Mouse (Mus musculus): ENCODE data around the gene Lpcat2. TPM values are rescaled to one million over a fixed set of nuclear protein-coding genes. Genes with fewer than 3 reads are reported as not detected.

Lpcat2 gene
- polyA plus RNA-seq, 1 experiment: 14.2 TPM

- WGBS: 88% methylated on average over 4 of the region's 4 CpGs
- Histone ChIP-seq H3K27me3 (ENCODE audit: control insufficient read depth, insufficient read depth, low read length) (no peaks in the 10 kb centered on the region), H3K27ac (ENCODE audit: control insufficient read depth, insufficient read depth, low read length) (no peak overlapping the region), H3K36me3 (ENCODE audit: control insufficient read depth, insufficient read depth, low read length) (no peaks in the 10 kb centered on the region), H3K4me1 (replicated peaks; ENCODE audit: control insufficient read depth, insufficient read depth, low read length) (no peaks in the 10 kb centered on the region), H3K4me3 (ENCODE audit: control insufficient read depth, insufficient read depth, low read length) (no peak overlapping the region)
- DNase-seq: no peak
- no peak for TF ChIP-seq POLR2A (IDR thresholded peaks at IDR 0.05; ENCODE audit: control insufficient read depth, extremely low read depth, insufficient read depth, low read length, poor library complexity)
- TF ChIP-seq CTCF (IDR thresholded peaks at IDR 0.05; ENCODE audit: borderline replicate concordance, control insufficient read depth, extremely low read depth, insufficient read depth, low read length, poor library complexity): no peak
Observed at GRCm38 (mm10) chr8:92928986-92929385, 73.8 kb downstream of the Lpcat2 start.

DNA sequence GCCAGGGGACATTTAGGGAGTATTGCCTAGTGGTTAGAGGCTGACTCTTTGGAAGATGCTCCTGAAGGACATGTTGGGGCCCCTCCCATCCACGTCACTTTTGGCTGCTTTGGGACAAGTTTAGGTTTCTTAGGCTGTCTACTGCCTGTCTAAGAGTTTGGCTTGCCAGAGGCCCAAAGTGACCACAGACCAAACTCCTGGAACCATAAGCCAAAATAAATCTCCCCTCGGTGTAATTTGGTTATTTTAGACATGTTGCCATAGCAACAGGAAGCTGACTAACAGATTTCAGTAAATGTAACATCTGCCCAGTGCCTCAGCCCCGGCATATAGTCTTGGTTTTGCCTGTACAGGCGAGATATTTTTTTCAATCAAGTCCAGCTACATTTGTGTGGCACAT lies 82.9 kb downstream of the Lpcat2 start:
- no peaks in the 10 kb centered on the region for H3K36me3 ChIP-seq (ENCODE audit: control insufficient read depth, insufficient read depth, low read length)
- TF ChIP-seq CTCF (IDR thresholded peaks at IDR 0.05; ENCODE audit: borderline replicate concordance, control insufficient read depth, extremely low read depth, insufficient read depth, low read length, poor library complexity) (no peak), POLR2A (IDR thresholded peaks at IDR 0.05; ENCODE audit: control insufficient read depth, extremely low read depth, insufficient read depth, low read length, poor library complexity) (no peak)
- no peak overlapping the region for H3K27ac ChIP-seq (ENCODE audit: control insufficient read depth, insufficient read depth, low read length)
- no peaks in the 10 kb centered on the region for H3K4me1 ChIP-seq (replicated peaks; ENCODE audit: control insufficient read depth, insufficient read depth, low read length)
- H3K4me3 ChIP-seq (ENCODE audit: control insufficient read depth, insufficient read depth, low read length): no peak overlapping the region
- 66% methylated on average over 4 of the region's 4 CpGs for WGBS
- no peaks in the 10 kb centered on the region for H3K27me3 ChIP-seq (ENCODE audit: control insufficient read depth, insufficient read depth, low read length)
- no peak for DNase-seq

DNA sequence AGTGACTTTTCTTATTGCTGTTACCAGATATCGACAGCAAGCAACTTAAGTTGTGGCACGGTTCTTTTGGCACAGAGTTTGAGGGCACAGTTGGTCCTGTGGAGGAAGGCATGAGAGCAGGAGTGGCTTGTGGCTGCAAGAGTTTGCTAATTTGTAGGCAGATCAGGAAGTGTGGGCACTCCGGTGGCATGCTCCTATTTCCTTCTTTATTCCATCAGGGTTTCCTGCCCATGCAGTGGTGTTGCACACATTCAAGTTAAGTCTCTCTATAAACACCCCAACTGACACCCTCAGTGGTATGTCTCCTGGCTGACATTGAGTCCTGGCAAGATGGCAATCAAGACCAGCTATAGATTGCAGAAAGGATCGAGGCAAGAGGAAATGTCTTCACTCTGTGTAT lies 93.9 kb downstream of the Lpcat2 start:
- no peaks in the 10 kb centered on the region for H3K27me3 ChIP-seq (ENCODE audit: control insufficient read depth, insufficient read depth, low read length)
- H3K4me1 ChIP-seq (replicated peaks; ENCODE audit: control insufficient read depth, insufficient read depth, low read length): no peaks in the 10 kb centered on the region
- no peak for DNase-seq
- H3K27ac ChIP-seq (ENCODE audit: control insufficient read depth, insufficient read depth, low read length): no peak overlapping the region
- no peak overlapping the region for H3K4me3 ChIP-seq (ENCODE audit: control insufficient read depth, insufficient read depth, low read length)
- 10% methylated on average over 4 of the region's 4 CpGs for WGBS
- TF ChIP-seq POLR2A (IDR thresholded peaks at IDR 0.05; ENCODE audit: control insufficient read depth, extremely low read depth, insufficient read depth, low read length, poor library complexity) (no peak), CTCF (IDR thresholded peaks at IDR 0.05; ENCODE audit: borderline replicate concordance, control insufficient read depth, extremely low read depth, insufficient read depth, low read length, poor library complexity) (no peak)
- H3K36me3 ChIP-seq (ENCODE audit: control insufficient read depth, insufficient read depth, low read length): no peaks in the 10 kb centered on the region

DNA sequence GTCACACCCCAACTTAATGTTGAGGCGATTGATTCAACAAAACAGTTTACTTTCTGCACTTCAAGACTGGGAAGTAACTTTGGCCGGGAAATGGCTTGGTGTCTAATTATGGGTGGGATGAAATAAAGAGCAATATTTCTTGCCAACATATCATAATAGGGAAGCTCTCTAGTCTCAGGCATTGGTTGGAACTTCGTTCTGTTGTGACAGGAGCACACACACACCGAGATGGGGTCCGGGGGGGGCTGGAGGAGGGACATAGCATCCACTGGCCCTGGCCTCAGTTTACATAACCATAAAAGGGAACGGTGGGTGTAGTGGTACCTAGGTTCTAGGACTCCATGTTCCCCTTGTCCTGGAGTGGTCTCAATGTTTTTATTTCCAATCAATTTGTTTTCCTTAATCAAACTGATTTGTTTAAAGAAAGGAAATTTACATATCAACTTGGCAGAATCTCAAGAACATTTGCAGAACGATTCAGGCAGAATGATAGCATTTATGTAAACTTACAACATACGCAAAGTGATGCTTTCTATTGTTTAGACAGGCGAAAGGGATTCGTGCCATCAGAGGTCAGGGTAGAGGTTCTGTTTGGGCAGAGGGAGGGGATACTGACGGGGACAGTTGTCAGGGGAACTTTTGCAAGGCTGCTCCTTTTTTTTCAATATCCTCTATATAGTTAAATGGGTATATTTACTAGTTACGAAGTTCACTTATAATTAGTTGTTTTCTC lies 95.7 kb downstream of the Lpcat2 start:
- no peak for TF ChIP-seq CTCF (IDR thresholded peaks at IDR 0.05; ENCODE audit: borderline replicate concordance, control insufficient read depth, extremely low read depth, insufficient read depth, low read length, poor library complexity)
- no peak for TF ChIP-seq POLR2A (IDR thresholded peaks at IDR 0.05; ENCODE audit: control insufficient read depth, extremely low read depth, insufficient read depth, low read length, poor library complexity)
- Histone ChIP-seq H3K27me3 (ENCODE audit: control insufficient read depth, insufficient read depth, low read length) (no peaks in the 10 kb centered on the region), H3K27ac (ENCODE audit: control insufficient read depth, insufficient read depth, low read length) (no peak overlapping the region), H3K36me3 (ENCODE audit: control insufficient read depth, insufficient read depth, low read length) (no peaks in the 10 kb centered on the region), H3K4me1 (replicated peaks; ENCODE audit: control insufficient read depth, insufficient read depth, low read length) (no peaks in the 10 kb centered on the region), H3K4me3 (ENCODE audit: control insufficient read depth, insufficient read depth, low read length) (no peak overlapping the region)
- DNase-seq: no peak
- WGBS: 89% methylated on average over 12 of the region's 12 CpGs

- Histone ChIP-seq H3K4me1 (replicated peaks; ENCODE audit: control insufficient read depth, insufficient read depth, low read length) (no peaks in the 10 kb centered on the region), H3K4me3 (ENCODE audit: control insufficient read depth, insufficient read depth, low read length) (no peak overlapping the region), H3K36me3 (ENCODE audit: control insufficient read depth, insufficient read depth, low read length) (no peaks in the 10 kb centered on the region), H3K27ac (ENCODE audit: control insufficient read depth, insufficient read depth, low read length) (no peak overlapping the region), H3K27me3 (ENCODE audit: control insufficient read depth, insufficient read depth, low read length) (no peaks in the 10 kb centered on the region)
- no peak for TF ChIP-seq CTCF (IDR thresholded peaks at IDR 0.05; ENCODE audit: borderline replicate concordance, control insufficient read depth, extremely low read depth, insufficient read depth, low read length, poor library complexity)
- no peak for TF ChIP-seq POLR2A (IDR thresholded peaks at IDR 0.05; ENCODE audit: control insufficient read depth, extremely low read depth, insufficient read depth, low read length, poor library complexity)
- WGBS: 88% methylated on average over 5 of the region's 5 CpGs
- DNase-seq: no peak
Observed at GRCm38 (mm10) chr8:92954044-92954443, 98.9 kb downstream of the Lpcat2 start.

- no peak within 1 kb of the TSS for H3K27ac ChIP-seq (ENCODE audit: control insufficient read depth, insufficient read depth, low read length)
Observed at GRCm38 (mm10) chr8:92959779-92960178, 104.6 kb downstream of the Lpcat2 start, which contains the start of gene Slc6a2. Slc6a2 (plus strand) TSS chr8:92960079.

More at GRCm38 (mm10) chr8:92959779-92960178, 104.6 kb downstream of the Lpcat2 start, which contains the start of gene Slc6a2:
- H3K4me1 ChIP-seq (replicated peaks; ENCODE audit: control insufficient read depth, insufficient read depth, low read length): no peaks in the 10 kb centered on the region
- H3K36me3 ChIP-seq (ENCODE audit: control insufficient read depth, insufficient read depth, low read length): no peaks in the 10 kb centered on the region
- no peak within 1 kb of the TSS for H3K4me3 ChIP-seq (ENCODE audit: control insufficient read depth, insufficient read depth, low read length)
- H3K27me3 ChIP-seq (ENCODE audit: control insufficient read depth, insufficient read depth, low read length): no peaks in the 10 kb centered on the region
- TF ChIP-seq POLR2A (IDR thresholded peaks at IDR 0.05; ENCODE audit: control insufficient read depth, extremely low read depth, insufficient read depth, low read length, poor library complexity) (no peak), CTCF (IDR thresholded peaks at IDR 0.05; ENCODE audit: borderline replicate concordance, control insufficient read depth, extremely low read depth, insufficient read depth, low read length, poor library complexity) (no peak)
- no peak for DNase-seq
- WGBS: 75% methylated on average over 10 of the region's 10 CpGs

Data from thymus, adult 2 months (tissue).